Mouse (Mus musculus) testis, adult 2 months (tissue): Measurements from ENCODE around the gene Fam72a.

Experiments
- CTCF ChIP-seq: fragments of 200-500 bp; IDR thresholded peaks from 2 replicates; pipeline ENCODE4 v1.5.1; 2012; ENCODE audit warnings: low read depth, mild to moderate bottlenecking, inconsistent platforms, low read length, moderate library complexity; ENCODE audit not compliant: control insufficient read depth, insufficient read depth, insufficient replicate concordance
- POLR2A ChIP-seq: fragments of 200-500 bp; IDR thresholded peaks from 2 replicates; pipeline ENCODE4 v1.6.1; 2012; ENCODE audit warnings: low read depth, mild to moderate bottlenecking, inconsistent platforms, low read length, moderate library complexity; ENCODE audit not compliant: control insufficient read depth

- TF ChIP-seq POLR2A (no peak), CTCF (no peak)
These were observed 41.4 kb upstream of the Fam72a start for GRCm38 (mm10) chr1:131486094-131486850.
